Mouse (Mus musculus) layer of hippocampus, adult 8-10 months (tissue): ENCODE results near the gene Vmn1r119. TPM values are rescaled to one million over a fixed set of nuclear protein-coding genes. Genes with fewer than 3 reads are reported as not detected.
"Not testable (repeated sequence)": the region's sequence is repeated elsewhere in the genome, so short reads cannot be mapped to it uniquely, and the experiment has no call there.

Experiments used
- DNase-seq, 2 experiments: peaks; one replicate each; pipeline ENCODE4 v3.0.0; 2022; ENCODE audit warnings: low spot score in 2 of 2
- total RNA-seq, 4 experiments: library from RNA; stranded (reverse); gene quantifications; 2 replicates each; pipeline ENCODE4 v1.2.4; 2022

The Vmn1r119 gene
- not detected for total RNA-seq

DNA sequence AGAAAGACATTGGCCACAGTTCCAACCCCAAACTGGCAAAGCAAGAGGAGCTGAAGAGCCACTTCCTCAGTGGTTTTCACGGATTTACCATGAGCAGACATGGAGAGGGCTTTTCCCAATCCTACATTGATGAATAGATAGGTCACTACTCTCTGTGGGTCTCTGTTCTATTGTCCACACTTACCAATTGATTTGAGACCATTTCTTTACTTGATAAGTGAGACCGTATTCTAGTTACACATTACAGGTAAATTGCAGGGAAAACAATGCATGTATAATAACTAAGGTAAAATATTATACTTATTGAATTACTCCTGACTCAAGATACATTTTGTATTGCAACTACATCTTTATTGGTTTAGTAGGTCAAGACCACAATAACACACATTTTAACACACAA, at the start of gene Vmn1r119:
Gene Vmn1r119, minus strand, starts transcription at position 101 of the 400 bp plus-strand sequence.
- DNase-seq = not testable (repeated sequence)

DNA sequence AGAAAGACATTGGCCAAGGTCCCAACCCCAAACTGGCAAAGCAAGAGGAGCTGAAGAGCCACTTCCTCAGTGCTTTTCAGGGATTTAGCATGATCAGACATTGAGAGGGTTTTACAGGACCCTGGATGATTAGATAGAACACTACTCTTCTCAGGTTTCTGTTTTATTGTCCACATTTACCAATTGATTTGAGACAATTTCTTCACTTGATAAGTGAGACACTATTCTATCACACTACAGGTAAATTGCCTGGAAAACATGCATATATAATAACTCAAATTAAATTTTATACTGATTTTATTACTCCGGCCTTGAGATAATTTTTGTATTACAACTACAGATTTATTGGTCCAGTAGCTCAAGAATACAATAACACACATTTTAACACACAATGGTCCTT, 41.4 kb upstream of the Vmn1r119 start, which contains the start of gene Vmn1r120:
Gene Vmn1r120, minus strand, starts transcription at position 101 of the 400 bp plus-strand sequence.
- not testable (repeated sequence) for DNase-seq

Other genes starting within 250 kb of the Vmn1r119 start
- gene Vmn1r112, start 241.3 kb downstream of the Vmn1r119 start, total RNA-seq = not detected
- gene Vmn1r113, start 225.2 kb downstream of the Vmn1r119 start, total RNA-seq = not detected
- gene Vmn1r114, start 200.3 kb downstream of the Vmn1r119 start, total RNA-seq = not detected
- not detected for gene Vmn1r115, start 167.5 kb downstream of the Vmn1r119 start, total RNA-seq
- gene Vmn1r116, start 140.2 kb downstream of the Vmn1r119 start, total RNA-seq = not detected
- gene Vmn1r117, start 128.3 kb downstream of the Vmn1r119 start, total RNA-seq = not detected
- gene Vmn1r118, start 100.1 kb downstream of the Vmn1r119 start, total RNA-seq = not detected
- not detected for gene Vmn1r120, start 41.3 kb upstream of the Vmn1r119 start, total RNA-seq
- gene Vmn1r121, start 86.1 kb upstream of the Vmn1r119 start, total RNA-seq = not detected
- not detected for gene Vmn1r122, start 121.7 kb upstream of the Vmn1r119 start, total RNA-seq
- not detected for gene Vmn1r123, start 149.7 kb upstream of the Vmn1r119 start, total RNA-seq
- gene Gm5157, start 178.0 kb upstream of the Vmn1r119 start, total RNA-seq = not detected
- gene Vmn1r124, start 248.2 kb upstream of the Vmn1r119 start, total RNA-seq = not detected